Mouse (Mus musculus) ES-E14 (cell line): Measurements from ENCODE around the gene Kif26b. TPM values are rescaled to one million over a fixed set of nuclear protein-coding genes. Genes with fewer than 3 reads are reported as not detected.

Source experiments
- DNase-seq: peaks from one replicate; pipeline ENCODE4 v3.0.0-alpha.2; 2013; ENCODE audit warnings: low read depth, low spot score
- H3K27ac ChIP-seq: 2 replicates; pipeline ENCODE4 v1.5.1; 2012; ENCODE audit warnings: low read depth, mild to moderate bottlenecking, low read length, moderate library complexity, mixed read lengths; ENCODE audit not compliant: poor library complexity, insufficient read depth, severe bottlenecking
- H3K36me3 ChIP-seq: 2 replicates; pipeline ENCODE4 v1.6.1; 2012; ENCODE audit warnings: mild to moderate bottlenecking, low read length, moderate library complexity, mixed read lengths; ENCODE audit not compliant: control insufficient read depth, poor library complexity, insufficient read depth, severe bottlenecking
- H3K4me1 ChIP-seq, 2 experiments: fragments of 150-350 bp in 1 of 2; sonication (generic) in 1 of 2; 2 replicates each; pipeline ENCODE4 v1.6.1; 2012; ENCODE audit warnings: low read length in 2 of 2, mild to moderate bottlenecking in 1 of 2, mixed read lengths in 1 of 2; ENCODE audit not compliant: control insufficient read depth in 2 of 2, insufficient read depth in 2 of 2, poor library complexity in 1 of 2
- H3K4me3 ChIP-seq, 2 experiments: fragments of 150-350 bp in 1 of 2; sonication (generic) in 1 of 2; 2 replicates each; pipeline ENCODE4 v1.5.1; 2012; ENCODE audit warnings: low read length in 2 of 2, low read depth in 1 of 2, mild to moderate bottlenecking in 1 of 2, mixed read lengths in 1 of 2; ENCODE audit not compliant: insufficient read depth in 1 of 2, poor library complexity in 1 of 2, severe bottlenecking in 1 of 2
- H3K9ac ChIP-seq: 2 replicates; pipeline ENCODE4 v1.6.1; 2012; ENCODE audit warnings: low read depth, mild to moderate bottlenecking, low read length, mixed read lengths; ENCODE audit not compliant: poor library complexity, insufficient read depth, severe bottlenecking
- H3K9me3 ChIP-seq: fragments of 150-350 bp; sonication (generic); 2 replicates; pipeline ENCODE4 v1.6.1; 2012; ENCODE audit warnings: low read depth, mild to moderate bottlenecking, low read length; ENCODE audit not compliant: control insufficient read depth, insufficient read depth
- CHD2 ChIP-seq: IDR thresholded peaks from 2 replicates; pipeline ENCODE4 v1.6.1; 2014; ENCODE audit warnings: mild to moderate bottlenecking, low read depth, low read length, inconsistent platforms
- HCFC1 ChIP-seq: IDR thresholded peaks from 2 replicates; pipeline ENCODE4 v1.6.1; 2012; ENCODE audit warnings: low read length, inconsistent platforms, borderline replicate concordance; ENCODE audit not compliant: insufficient read depth
- MAFK ChIP-seq: IDR thresholded peaks from 2 replicates; pipeline ENCODE4 v1.6.1; 2014; ENCODE audit warnings: mild to moderate bottlenecking, low read depth, low read length, inconsistent platforms; ENCODE audit not compliant: insufficient read depth
- ZC3H11A ChIP-seq: IDR thresholded peaks from 2 replicates; pipeline ENCODE4 v1.6.1; 2012; ENCODE audit warnings: low read depth, mild to moderate bottlenecking, inconsistent platforms, low read length, borderline replicate concordance
- ZNF384 ChIP-seq: IDR thresholded peaks from 2 replicates; pipeline ENCODE4 v1.6.1; 2012; ENCODE audit warnings: low read depth, low read length, inconsistent platforms
- in situ Hi-C, 2 experiments: fragments of 600-800 bp; cut with MboI; formaldehyde crosslinking; loops; one replicate each; pipeline ENCODE4 v1.15.1; 2025; ENCODE audit warnings: low sequenced_read_pairs in 2 of 2, inconsistent platforms in 1 of 2; ENCODE audit not compliant: unreplicated experiment in 2 of 2
- total RNA-seq: library from RNA; depleted of rRNA; stranded (reverse); fragments of 300-350 nt; gene quantifications from 2 replicates; pipeline ENCODE4 v1.2.3, GENCODE M21; 2012

Gene Kif26b
- total RNA-seq, 1 experiment, result 0.94 TPM

DNA sequence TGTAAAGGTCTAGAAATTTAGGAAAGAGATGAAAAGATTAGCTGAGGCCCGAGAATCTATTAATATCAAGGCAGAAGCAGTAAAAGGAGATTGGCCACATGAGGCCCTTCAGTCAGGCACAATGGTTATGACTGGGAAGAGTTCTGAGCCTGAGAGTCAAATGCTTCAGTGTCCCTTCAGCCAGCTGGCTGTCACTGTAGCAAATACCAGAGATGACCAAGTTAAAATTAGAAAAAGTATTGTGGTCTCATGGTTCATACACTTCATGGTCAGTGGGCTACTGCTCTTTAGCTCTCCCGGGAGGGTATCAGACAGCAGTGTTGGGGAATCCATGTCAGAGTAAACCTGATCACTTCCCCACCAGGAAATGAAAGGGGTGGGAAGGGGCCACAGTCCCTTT lies 144.6 kb downstream of the Kif26b start:
- TF ChIP-seq MAFK (no peak), HCFC1 (no peak), CHD2 (no peak)
- in situ Hi-C loops, result no loop called here
- H3K4me3 ChIP-seq, result no peak overlapping the region
- H3K4me1 ChIP-seq, result no peaks in the 10 kb centered on the region
- no peak overlapping the region for H3K27ac ChIP-seq
- H3K9me3 ChIP-seq, result no peaks in the 10 kb centered on the region
- no peak overlapping the region for H3K9ac ChIP-seq
- DNase-seq, result no peak
- no peaks in the 10 kb centered on the region for H3K36me3 ChIP-seq

DNA sequence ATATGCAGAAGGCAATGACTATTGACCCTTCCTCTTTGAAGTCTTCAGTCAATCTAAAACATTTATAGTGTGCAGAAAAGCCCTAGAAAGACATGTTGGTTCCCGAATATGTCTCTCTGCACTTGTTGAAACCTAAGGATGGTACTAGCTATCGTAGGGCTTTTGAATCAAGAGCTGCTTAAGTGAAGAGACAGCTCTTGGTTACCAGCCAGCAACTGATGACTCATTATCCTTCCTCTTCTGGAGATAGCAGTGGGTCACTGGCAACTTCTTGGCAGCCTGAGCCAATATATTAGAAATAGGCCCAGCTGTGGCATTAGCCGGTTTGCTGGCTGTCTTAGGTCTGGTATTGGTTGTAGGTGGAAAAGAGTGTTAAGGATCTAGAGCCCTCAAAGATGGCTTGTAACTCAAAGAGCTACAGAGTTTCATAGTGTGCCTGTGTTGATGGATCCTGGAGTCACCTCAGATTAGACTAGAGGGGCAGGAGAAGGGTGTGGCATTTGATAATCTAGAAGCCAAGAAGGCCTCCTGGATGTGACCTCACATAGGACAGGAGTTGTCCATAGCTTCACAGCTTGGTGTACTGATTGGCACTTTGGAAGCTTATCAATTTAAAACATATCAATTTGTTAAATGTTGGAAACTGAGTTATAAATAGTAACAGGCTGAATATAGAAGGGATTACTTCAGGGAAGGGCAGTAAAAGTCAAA lies 146.8 kb downstream of the Kif26b start:
- in situ Hi-C loops, result no loop called here

DNA sequence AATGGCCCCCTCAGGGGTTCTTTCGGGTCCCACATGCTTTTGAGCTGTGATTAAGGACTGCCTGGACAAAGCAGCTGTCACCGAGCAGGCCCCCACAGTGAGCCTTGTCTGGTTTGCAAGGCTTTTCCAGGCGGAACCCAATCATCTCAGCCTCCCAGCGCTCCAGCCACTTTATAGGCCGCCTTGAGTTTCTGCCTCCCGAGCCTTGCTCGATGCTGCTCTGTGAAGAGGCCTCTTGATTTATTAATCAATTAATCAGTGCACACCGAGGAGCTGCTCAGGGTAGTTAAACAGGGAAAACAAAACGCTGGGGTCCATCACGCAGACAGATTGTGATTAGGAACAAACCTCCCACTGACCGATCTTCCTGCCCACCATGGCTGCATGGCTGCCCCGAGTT lies 148.2 kb downstream of the Kif26b start:
- Histone ChIP-seq H3K4me1 (no peaks in the 10 kb centered on the region), H3K9me3 (no peaks in the 10 kb centered on the region), H3K9ac (no peak overlapping the region), H3K4me3 (no peak overlapping the region), H3K27ac (no peak overlapping the region), H3K36me3 (no peaks in the 10 kb centered on the region)
- no peak for DNase-seq
- in situ Hi-C loops, result no loop called here
- TF ChIP-seq HCFC1 (no peak), MAFK (no peak), CHD2 (no peak), ZNF384 (no peak), ZC3H11A (no peak)

More for the DNA sequence above, 146.8 kb downstream of the Kif26b start:
- H3K9ac ChIP-seq, result no peak overlapping the region
- H3K9me3 ChIP-seq, result no peaks in the 10 kb centered on the region
- no peak overlapping the region for H3K27ac ChIP-seq
- no peaks in the 10 kb centered on the region for H3K36me3 ChIP-seq
- no peak for TF ChIP-seq ZC3H11A
- TF ChIP-seq MAFK, result no peak
- TF ChIP-seq HCFC1, result no peak
- no peak for TF ChIP-seq ZNF384
- no peak for TF ChIP-seq CHD2
- no peak overlapping the region for H3K4me3 ChIP-seq
- H3K4me1 ChIP-seq, result no peaks in the 10 kb centered on the region
- no peak for DNase-seq

- H3K9me3 ChIP-seq, result no peaks in the 10 kb centered on the region
- H3K4me3 ChIP-seq, result no peak overlapping the region
- TF ChIP-seq ZC3H11A (no peak), HCFC1 (no peak), ZNF384 (no peak), MAFK (no peak), CHD2 (no peak)
- no peak overlapping the region for H3K27ac ChIP-seq
- in situ Hi-C loops, result no loop called here
- no peak overlapping the region for H3K9ac ChIP-seq
- H3K36me3 ChIP-seq, result no peaks in the 10 kb centered on the region
- DNase-seq, result no peak
- no peaks in the 10 kb centered on the region for H3K4me1 ChIP-seq
Measured at GRCm38 (mm10) chr1:178677630-178678221, 148.8 kb downstream of the Kif26b start.

DNA sequence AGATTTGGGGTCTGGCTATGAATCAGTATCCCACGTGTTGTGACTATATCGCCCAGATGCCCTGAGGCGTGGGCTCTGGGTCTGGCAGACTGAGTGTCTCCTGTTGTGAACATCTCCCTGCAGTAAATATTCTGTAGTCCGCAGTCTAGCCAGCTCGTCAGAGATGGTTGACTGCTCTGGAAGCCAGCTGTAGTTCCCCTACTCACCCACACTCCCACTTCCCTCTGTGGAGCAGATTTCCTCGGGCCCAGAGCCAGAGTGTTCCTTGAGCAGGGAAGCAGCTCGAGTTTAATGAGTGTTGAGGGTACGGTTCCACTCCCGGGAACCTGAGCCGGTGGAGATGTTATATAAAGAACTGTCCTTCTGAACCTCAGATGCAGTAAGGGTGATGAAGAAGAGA lies 154.7 kb downstream of the Kif26b start:
- H3K9me3 ChIP-seq, result no peaks in the 10 kb centered on the region
- H3K4me1 ChIP-seq, result peaks cover 0 to 2% of the 10 kb centered on the region in 2 experiments; a peak in 1 of 4 replicates
- in situ Hi-C loops, result no loop called here
- TF ChIP-seq CHD2 (no peak), ZC3H11A (no peak), ZNF384 (no peak), HCFC1 (no peak), MAFK (no peak)
- H3K27ac ChIP-seq, result no peak overlapping the region
- H3K9ac ChIP-seq, result no peak overlapping the region
- no peaks in the 10 kb centered on the region for H3K36me3 ChIP-seq
- no peak for DNase-seq
- H3K4me3 ChIP-seq, result no peak overlapping the region
